25 mouse cellular contexts compared by ENCODE assay signal in the genomic region with DNA sequence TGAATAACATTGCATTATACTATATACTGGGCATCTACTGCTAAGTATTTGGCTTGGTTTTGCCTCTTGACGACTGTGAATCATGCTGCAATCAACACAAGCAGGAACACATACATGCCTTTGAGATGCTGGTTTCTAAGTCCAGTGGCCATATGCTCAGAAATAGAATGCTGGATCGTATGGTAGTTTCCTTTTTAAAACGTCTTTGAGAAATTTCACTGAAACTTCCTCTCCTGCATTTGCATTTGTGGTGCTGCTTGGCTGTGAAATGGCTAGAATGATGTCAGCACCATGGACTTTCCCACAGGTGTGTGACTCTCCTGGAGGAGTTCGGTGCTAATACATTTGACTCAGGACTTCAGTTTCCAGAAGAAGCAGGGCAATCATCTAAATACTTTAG. TPM values are rescaled to one million over a fixed set of nuclear protein-coding genes. Genes with fewer than 3 reads are reported as not detected.
DNase-seq lines count a peak whose midpoint lies in the region; ATAC-seq and TF ChIP-seq lines count a peak whose summit lies in the region.
"Had no signal": no experiment of that assay in that cellular context is flagged by ENCODE, and none has a peak within 500 bp of the region (broad histone marks: within the 10 kb centered on the region; RNA-seq: fewer than 3 reads in every experiment).

No protein-coding gene starts in this region.

- no peak for TF ChIP-seq RAD21 in CH12.LX (IDR thresholded peaks at IDR 0.05; ENCODE audit: low read depth, low read length)

- no peaks in the 10 kb centered on the region for H3K79me2 ChIP-seq in CH12.LX (replicated peaks; ENCODE audit: control insufficient read depth, extremely low read depth, insufficient read depth, poor library complexity, severe bottlenecking)

- dilution Hi-C loops in CH12.LX (cut with MboI; ENCODE audit: extremely low pct_ligation_motif_present, extremely low pct_unique_long_range_greater_than_20kb, low sequenced_read_pairs): no loop called here

- WGBS in midbrain, embryonic 15.5 days: 85% methylated on average over 4 of the region's 4 CpGs

- intact Hi-C loops in heart, postnatal 10 days (cut with DNase I): no loop called here

- no peak for TF ChIP-seq CTCF in CH12.LX (conservative IDR thresholded peaks at IDR 0.05 in 1 of 2, IDR thresholded peaks at IDR 0.05 in 1 of 2; ENCODE audit: low read depth in 2 of 2, low read length in 2 of 2)

- DNase-seq in frontal cortex, adult 2 months (ENCODE audit: extremely low spot score in 1 of 2, low spot score in 1 of 2): no peak
- peak; percentile 51 for DNase-seq in heart, adult 11 months
- DNase-seq in heart, postnatal 10 days: no peak
- DNase-seq in CH12.LX (ENCODE audit: extremely low read depth): peak; percentile 61
- DNase-seq: adrenal gland, adult 2 months; adrenal gland, postnatal 10 days; adrenal gland, postnatal 25 days; B cell, adult 2 months; cerebellum, adult 11-12 months; cerebellum, adult 2 months; cerebellum, adult 9-10 months; cerebellum, postnatal 10 days; cerebellum, postnatal 25 days; forebrain, postnatal 0 days had no signal

- H3K4me3 ChIP-seq in CH12.LX (replicated peaks in 1 of 3; ENCODE audit: low read depth in 2 of 3, low read length in 2 of 3, poor library complexity in 1 of 3): no peak overlapping the region
- H3K4me3 ChIP-seq in midbrain, embryonic 15.5 days: no peak overlapping the region
- H3K4me3 ChIP-seq: embryonic facial prominence, embryonic 10.5 days; embryonic facial prominence, embryonic 12.5 days; forebrain, embryonic 13.5 days; forebrain, embryonic 15.5 days had no signal

- peak; percentile 89 for ATAC-seq in frontal cortex, adult (ENCODE audit: low TSS enrichment)
- ATAC-seq in midbrain, embryonic 15.5 days (replicated peaks): no peak
- ATAC-seq: CD4-positive, CD25-positive, alpha-beta regulatory T cell, adult 4 months; forebrain, embryonic 13.5 days; forebrain, embryonic 15.5 days; forebrain, postnatal 0 days had no signal

- peak; percentile 86 for TF ChIP-seq EP300 in CH12.LX (IDR thresholded peaks at IDR 0.05; ENCODE audit: low read length)

- H3K4me2 ChIP-seq in CH12.LX (ENCODE audit: insufficient read depth, low read depth, poor library complexity, severe bottlenecking): peak overlapping the region; percentile 71
- H3K4me2 ChIP-seq in midbrain, embryonic 15.5 days: no peak overlapping the region
- H3K4me2 ChIP-seq: embryonic facial prominence, embryonic 12.5 days; forebrain, embryonic 13.5 days; forebrain, embryonic 15.5 days had no signal

- no peaks in the 10 kb centered on the region for H3K36me3 ChIP-seq in CH12.LX (replicated peaks in 1 of 2; ENCODE audit: control insufficient read depth in 1 of 2, insufficient read depth in 1 of 2, low read length in 1 of 2)
- H3K36me3 ChIP-seq in midbrain, embryonic 15.5 days (replicated peaks): no peaks in the 10 kb centered on the region
- H3K36me3 ChIP-seq: embryonic facial prominence, embryonic 10.5 days; embryonic facial prominence, embryonic 12.5 days; forebrain, embryonic 15.5 days had no signal

- no peaks in the 10 kb centered on the region for H3K27me3 ChIP-seq in CH12.LX (replicated peaks)
- no peaks in the 10 kb centered on the region for H3K27me3 ChIP-seq in midbrain, embryonic 15.5 days (replicated peaks)
- H3K27me3 ChIP-seq: embryonic facial prominence, embryonic 12.5 days; forebrain, embryonic 13.5 days; forebrain, embryonic 15.5 days had no signal

- no peak for TF ChIP-seq POLR2A in CH12.LX (IDR thresholded peaks at IDR 0.05; ENCODE audit: low read depth, low read length)

- no peaks in the 10 kb centered on the region for H3K9me3 ChIP-seq in CH12.LX (replicated peaks; ENCODE audit: low read length)
- no peaks in the 10 kb centered on the region for H3K9me3 ChIP-seq in midbrain, embryonic 15.5 days
- H3K9me3 ChIP-seq: embryonic facial prominence, embryonic 10.5 days; embryonic facial prominence, embryonic 12.5 days; forebrain, embryonic 13.5 days; forebrain, embryonic 15.5 days had no signal

- in situ Hi-C loops in CH12.LX (cut with MboI; ENCODE audit: low pct_ligation_motif_present, low pct_unique_long_range_greater_than_20kb, low sequenced_read_pairs): no loop called here

- peaks cover 0 to 20% of the 10 kb centered on the region in 2 experiments; a peak in 2 of 4 replicates for H3K4me1 ChIP-seq in CH12.LX (ENCODE audit: control insufficient read depth in 1 of 2, insufficient read depth in 2 of 2)
- no peaks in the 10 kb centered on the region for H3K4me1 ChIP-seq in midbrain, embryonic 15.5 days
- H3K4me1 ChIP-seq: embryonic facial prominence, embryonic 10.5 days; embryonic facial prominence, embryonic 12.5 days; forebrain, embryonic 13.5 days; forebrain, embryonic 15.5 days had no signal

- H3K9ac ChIP-seq in CH12.LX (ENCODE audit: insufficient read depth, low read depth): no peak overlapping the region
- H3K9ac ChIP-seq in midbrain, embryonic 15.5 days: no peak overlapping the region
- H3K9ac ChIP-seq: embryonic facial prominence, embryonic 12.5 days; forebrain, embryonic 13.5 days; forebrain, embryonic 15.5 days; forebrain, postnatal 0 days had no signal

- H3K27ac ChIP-seq in CH12.LX (ENCODE audit: insufficient read depth, low read depth): no peak overlapping the region
- no peak overlapping the region for H3K27ac ChIP-seq in midbrain, embryonic 15.5 days
- H3K27ac ChIP-seq: embryonic facial prominence, embryonic 10.5 days; embryonic facial prominence, embryonic 12.5 days; forebrain, embryonic 13.5 days; forebrain, embryonic 15.5 days had no signal

TF ChIP-seq in CH12.LX, 34 proteins besides CTCF, POLR2A, EP300 and RAD21:
- TF ChIP-seq ETS1 (conservative IDR thresholded peaks at IDR 0.05; ENCODE audit: low read depth, low read length) (peak; percentile 75), USF2 (conservative IDR thresholded peaks at IDR 0.05; ENCODE audit: low read depth, low read length) (no peak), MYC (IDR thresholded peaks at IDR 0.05; ENCODE audit: low read depth, low read length) (peak; percentile 50; the same call in 1 of the 2 replicates), IRF4 (IDR thresholded peaks at IDR 0.05; ENCODE audit: low read depth, low read length) (peak; percentile 36; the same call in 1 of the 2 replicates), PAX5 (IDR thresholded peaks at IDR 0.05; ENCODE audit: low read length) (no peak), JUND (conservative IDR thresholded peaks at IDR 0.05; ENCODE audit: low read depth, low read length) (peak; percentile 61; the same call in 1 of the 2 replicates), MEF2A (IDR thresholded peaks at IDR 0.05; ENCODE audit: borderline replicate concordance, low read depth, low read length) (peak; percentile 74; the same call in 1 of the 2 replicates), JUN (IDR thresholded peaks at IDR 0.05; ENCODE audit: insufficient read depth, low read depth, low read length) (peak; percentile 82; the same call in 1 of the 2 replicates)

RNA-seq across cellular contexts. Expression of a gene that starts 12.2 kb away (rescaled TPM):
- polyA plus RNA-seq in frontal cortex, adult 2 months (2012; rRNA removed): 0.02 and 0.04 TPM in 2 replicates
- 10 to 100 TPM; 20.1 to 22.7 TPM for total RNA-seq in heart, postnatal 10 days (2021)
- total RNA-seq in CH12.LX (2012; rRNA removed) (not detected in 2 replicates), CH12.LX (2014; rRNA removed) (not detected in 2 replicates)
- polyA plus RNA-seq in CH12.LX (2012; ENCODE audit: insufficient read length, low read depth): 0.10 TPM in 2 replicates
- polyA plus RNA-seq in midbrain, embryonic 15.5 days (2015; fragmentation: Nextera tagmentation; extraction: Ambion mirVana): 0.08 TPM in 1 of 2 replicates, not detected in the other
- total RNA-seq: adrenal gland, adult 2 months; adrenal gland, postnatal 25 days; ES-E14; forebrain, postnatal 0 days; MEL had no signal
- polyA plus RNA-seq: adrenal gland, adult 2 months; CD4-positive, CD25-positive, alpha-beta regulatory T cell, adult 4 months; embryonic facial prominence, embryonic 10.5 days; embryonic facial prominence, embryonic 12.5 days; forebrain, embryonic 11.5 days; forebrain, embryonic 13.5 days; forebrain, embryonic 15.5 days; forebrain, postnatal 0 days had no signal

RNA-seq across cellular contexts. Expression of a gene that starts 12.3 kb away (rescaled TPM):
- polyA plus RNA-seq in frontal cortex, adult 2 months (2012; rRNA removed): 88.3 and 115 TPM in 2 replicates
- total RNA-seq in heart, postnatal 10 days (2021): 1,000 to 10,000 TPM; 1,040 to 1,065 TPM
- total RNA-seq in CH12.LX (2012; rRNA removed): 162 and 222 TPM in 2 replicates
- 67.2 and 92.0 TPM in 2 replicates for total RNA-seq in CH12.LX (2014; rRNA removed)
- polyA plus RNA-seq in CH12.LX (2012; ENCODE audit: insufficient read length, low read depth): 372 and 433 TPM in 2 replicates
- 371 and 390 TPM in 2 replicates for polyA plus RNA-seq in midbrain, embryonic 15.5 days (2015; fragmentation: Nextera tagmentation; extraction: Ambion mirVana)

RNA-seq across cellular contexts. Expression of a gene that starts 25.2 kb away (rescaled TPM):
- 1.6 and 1.7 TPM in 2 replicates for polyA plus RNA-seq in frontal cortex, adult 2 months (2012; rRNA removed)
- total RNA-seq in heart, postnatal 10 days (2021): under 1 TPM; 0.17 to 0.25 TPM
- not detected in 2 replicates for total RNA-seq in CH12.LX (2012; rRNA removed)
- total RNA-seq in CH12.LX (2014; rRNA removed): not detected in 2 replicates
- not detected in 2 replicates for polyA plus RNA-seq in CH12.LX (2012; ENCODE audit: insufficient read length, low read depth)
- polyA plus RNA-seq in midbrain, embryonic 15.5 days (2015; fragmentation: Nextera tagmentation; extraction: Ambion mirVana): 1.5 and 2.0 TPM in 2 replicates
- total RNA-seq: MEL had no signal
- polyA plus RNA-seq: adrenal gland, adult 2 months; CD4-positive, CD25-positive, alpha-beta regulatory T cell, adult 4 months had no signal

RNA-seq across cellular contexts. Expression of a gene that starts 57.5 kb away (rescaled TPM):
- not detected in 2 replicates for polyA plus RNA-seq in frontal cortex, adult 2 months (2012; rRNA removed)
- total RNA-seq in heart, postnatal 10 days (2021): 100 to 1,000 TPM; 278 to 346 TPM
- not detected in 2 replicates for total RNA-seq in CH12.LX (2012; rRNA removed)
- total RNA-seq in CH12.LX (2014; rRNA removed): not detected in 2 replicates
- polyA plus RNA-seq in CH12.LX (2012; ENCODE audit: insufficient read length, low read depth): not detected in 2 replicates
- not detected in 2 replicates for polyA plus RNA-seq in midbrain, embryonic 15.5 days (2015; fragmentation: Nextera tagmentation; extraction: Ambion mirVana)
- total RNA-seq: ES-E14; forebrain, postnatal 0 days; MEL had no signal
- polyA plus RNA-seq: adrenal gland, adult 2 months; CD4-positive, CD25-positive, alpha-beta regulatory T cell, adult 4 months; cortical plate, adult 2 months; embryonic facial prominence, embryonic 10.5 days; forebrain, embryonic 11.5 days; forebrain, embryonic 13.5 days; forebrain, embryonic 15.5 days; forebrain, postnatal 0 days had no signal

Comparison
In these comparisons a context has a peak if more than half of its experiments do, and no peak if none do; other contexts are left out.
1. DNase-seq: peak in heart, adult 11 months (single experiment) and CH12.LX (single experiment); none in frontal cortex, adult 2 months (0 of 2) and heart, postnatal 10 days (0 of 2).